Mouse (Mus musculus) neural tube, embryonic 11.5 days (tissue): ENCODE measurements around the gene BC030500. TPM values are rescaled to one million over a fixed set of nuclear protein-coding genes. Genes with fewer than 3 reads are reported as not detected.

Experiments
- ATAC-seq: fragments of 200-750 bp; cut with Nextera tagmentation; 2 replicates; pipeline ENCODE4 v1.8.0; 2017; ENCODE audit warnings: moderate number of reproducible peaks, mild to moderate bottlenecking, moderate TSS enrichment, moderate library complexity; ENCODE audit not compliant: insufficient read depth, low FRiP score, low TSS enrichment
- DNase-seq: peaks from one replicate; pipeline ENCODE4 v3.0.0-alpha.2; 2015; ENCODE audit warnings: low spot score
- H3K27ac ChIP-seq: fragments of 300-500 bp; sonication (generic); 2 replicates; pipeline ENCODE4 v1.5.1; 2014; ENCODE audit warnings: low read depth, mild to moderate bottlenecking, low read length
- H3K27me3 ChIP-seq: fragments of 300-500 bp; sonication (generic); 2 replicates; pipeline ENCODE4 v1.6.1; 2014; ENCODE audit warnings: mild to moderate bottlenecking, low read length, mixed read lengths; ENCODE audit not compliant: control insufficient read depth, insufficient read depth
- H3K36me3 ChIP-seq: fragments of 300-500 bp; sonication (generic); 2 replicates; pipeline ENCODE4 v1.6.1; 2014; ENCODE audit warnings: mild to moderate bottlenecking, low read length, moderate library complexity, mixed read lengths; ENCODE audit not compliant: control insufficient read depth, insufficient read depth
- H3K4me1 ChIP-seq: fragments of 300-500 bp; sonication (generic); 2 replicates; pipeline ENCODE4 v1.6.1; 2014; ENCODE audit warnings: low read length, mixed read lengths; ENCODE audit not compliant: control insufficient read depth, insufficient read depth
- H3K4me2 ChIP-seq: fragments of 300-500 bp; sonication (generic); 2 replicates; pipeline ENCODE4 v1.6.1; 2014; ENCODE audit warnings: low read depth, mild to moderate bottlenecking, moderate library complexity
- H3K4me3 ChIP-seq: fragments of 300-500 bp; sonication (generic); 2 replicates; pipeline ENCODE4 v1.5.1; 2014; ENCODE audit warnings: low read depth, low read length
- H3K9ac ChIP-seq: fragments of 300-500 bp; sonication (generic); 2 replicates; pipeline ENCODE4 v1.6.1; 2014; ENCODE audit warnings: mild to moderate bottlenecking, low read length
- H3K9me3 ChIP-seq: fragments of 300-500 bp; sonication (generic); 2 replicates; pipeline ENCODE4 v1.6.1; 2016; ENCODE audit warnings: low read length; ENCODE audit not compliant: control insufficient read depth
- WGBS: fragments of 180-500 bp; shearing (Covaris S2); extraction: QIAGEN DNeasy Blood & Tissue Kit; methylation state at CpG from one replicate; pipeline ENCODE4 v1.1.7; 2014; 5-methylcytosine and 5-hydroxymethylcytosine counted together
- polyA plus RNA-seq: library from polyadenylated mRNA; unstranded; fragments of >200 nt; fragmentation: Nextera tagmentation; extraction: Ambion mirVana; gene quantifications from 2 replicates; pipeline ENCODE4 v1.2.1, GENCODE M21; 2014

The BC030500 gene
- polyA plus RNA-seq, 1 experiment from 2014 or later: 4.0 TPM

DNA sequence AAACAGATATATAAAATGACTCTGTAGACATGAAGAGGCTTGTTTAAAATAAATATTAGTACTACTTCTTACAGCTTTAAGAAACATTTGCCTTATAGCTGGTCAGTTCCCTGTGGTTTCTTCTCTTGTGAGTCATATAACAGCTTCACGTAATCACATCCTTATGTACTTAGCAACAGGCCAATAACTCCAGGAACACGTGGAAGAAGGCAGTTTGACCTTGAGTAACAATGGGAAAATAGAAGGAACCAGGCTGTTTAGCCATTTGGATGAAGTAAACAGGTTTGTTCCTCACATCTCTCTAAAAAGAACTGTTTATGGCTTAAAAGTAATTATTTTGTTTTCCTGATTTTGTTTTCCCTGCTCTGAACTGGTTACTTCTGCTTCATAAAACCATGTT lies 3.6 kb downstream of the BC030500 start:
- DNase-seq (no peak), ATAC-seq (no peak)
- H3K36me3 ChIP-seq: no peaks in the 10 kb centered on the region
- no peaks in the 10 kb centered on the region for H3K9me3 ChIP-seq
- H3K9ac ChIP-seq: no peak overlapping the region
- 53% methylated on average over 2 of the region's 2 CpGs for whole genome bisulfite sequencing
- no peaks in the 10 kb centered on the region for H3K27me3 ChIP-seq
- no peak overlapping the region for H3K4me2 ChIP-seq
- no peak overlapping the region for H3K4me3 ChIP-seq
- H3K4me1 ChIP-seq: 0 out of 2 replicates have a peak, but pooled peaks cover 4% of the 10 kb centered on the region
- H3K27ac ChIP-seq: no peak overlapping the region

DNA sequence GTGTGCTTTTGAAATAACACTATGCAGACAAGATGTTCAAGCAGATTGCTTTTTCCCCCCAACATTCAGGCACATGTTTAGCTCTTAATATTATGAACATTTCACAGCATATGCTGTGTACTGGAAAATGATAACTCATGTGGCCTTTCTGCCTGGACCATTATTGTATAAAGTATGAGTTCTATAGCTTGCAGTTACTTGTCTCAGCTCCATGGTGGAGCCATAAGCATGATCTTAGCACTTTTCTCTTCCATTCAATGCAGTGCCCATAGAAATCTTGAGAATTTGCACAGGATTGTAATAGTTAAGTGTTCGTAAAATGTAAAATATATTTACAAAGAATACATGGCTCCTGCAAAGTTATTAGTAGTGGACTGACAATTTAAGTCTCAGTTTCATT lies 19.5 kb downstream of the BC030500 start:
- H3K4me2 ChIP-seq: no peak overlapping the region
- no peak for DNase-seq
- H3K27me3 ChIP-seq: no peaks in the 10 kb centered on the region
- H3K9ac ChIP-seq: no peak overlapping the region
- no peak overlapping the region for H3K27ac ChIP-seq
- no peak overlapping the region for H3K4me3 ChIP-seq
- H3K36me3 ChIP-seq: no peaks in the 10 kb centered on the region
- WGBS: 98% methylated on average over 1 of the region's 1 CpGs
- no peaks in the 10 kb centered on the region for H3K4me1 ChIP-seq
- no peak for ATAC-seq
- no peaks in the 10 kb centered on the region for H3K9me3 ChIP-seq

DNA sequence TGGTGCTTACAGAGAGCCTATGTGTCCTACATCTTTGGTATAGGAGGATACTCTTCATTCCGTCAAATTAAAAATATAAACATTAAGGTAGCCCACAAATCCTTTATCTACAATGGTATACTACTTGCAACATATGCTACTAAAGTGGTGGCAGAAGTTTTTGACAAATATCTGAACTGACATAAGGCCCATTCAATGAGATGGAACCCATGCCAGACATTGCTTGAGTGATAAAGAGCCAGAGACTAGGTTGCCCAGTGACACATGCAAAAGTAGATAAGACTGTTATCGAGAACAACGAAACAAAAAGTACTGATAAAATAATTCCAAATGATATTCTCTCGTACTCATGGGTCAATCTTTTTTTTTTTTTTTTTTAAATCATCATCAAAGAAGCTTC lies 32.2 kb downstream of the BC030500 start:
- no peaks in the 10 kb centered on the region for H3K36me3 ChIP-seq
- H3K9ac ChIP-seq: no peak overlapping the region
- ATAC-seq (no peak), DNase-seq (no peak)
- H3K27me3 ChIP-seq: no peaks in the 10 kb centered on the region
- H3K4me2 ChIP-seq: no peak overlapping the region
- H3K4me1 ChIP-seq: no peaks in the 10 kb centered on the region
- 90% methylated on average over 4 of the region's 4 CpGs for WGBS
- no peak overlapping the region for H3K27ac ChIP-seq
- H3K9me3 ChIP-seq: no peaks in the 10 kb centered on the region
- H3K4me3 ChIP-seq: no peak overlapping the region

DNA sequence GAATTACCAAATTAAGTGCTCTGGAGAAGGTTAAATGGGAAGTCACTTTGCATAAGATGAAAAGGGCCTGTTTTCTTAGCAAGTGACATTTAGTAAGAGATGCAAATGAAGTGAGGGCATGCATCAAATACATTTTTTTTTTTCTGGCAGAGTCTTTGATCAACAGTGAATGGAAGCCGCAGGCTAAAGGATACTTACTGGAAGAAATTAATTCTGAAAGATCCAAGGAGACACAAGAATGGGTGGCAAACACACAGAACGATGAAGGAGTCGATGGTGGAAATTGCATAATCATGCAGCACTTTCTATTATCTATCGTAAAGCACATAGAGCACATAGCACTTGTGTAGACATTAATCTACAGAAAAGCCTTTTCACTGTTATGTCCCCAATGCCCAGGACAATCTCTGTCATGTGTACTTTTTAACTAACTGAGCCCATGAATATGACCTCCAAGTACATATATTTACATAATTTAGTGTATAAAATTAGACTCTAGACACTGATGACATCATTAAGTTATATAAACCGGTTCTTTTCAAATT lies 45.7 kb downstream of the BC030500 start:
- WGBS: 86% methylated on average over 5 of the region's 5 CpGs
- no peaks in the 10 kb centered on the region for H3K36me3 ChIP-seq
- H3K9ac ChIP-seq: no peak overlapping the region
- H3K9me3 ChIP-seq: no peaks in the 10 kb centered on the region
- ATAC-seq: no peak
- no peak overlapping the region for H3K4me3 ChIP-seq
- H3K27ac ChIP-seq: no peak overlapping the region
- no peaks in the 10 kb centered on the region for H3K4me1 ChIP-seq
- H3K27me3 ChIP-seq: no peaks in the 10 kb centered on the region
- DNase-seq: no peak
- H3K4me2 ChIP-seq: no peak overlapping the region

Other genes starting within 250 kb of the BC030500 start
- gene Galntl6, start 885 bp downstream of the BC030500 start, polyA plus RNA-seq: 2.8 and 3.3 TPM in 2 replicates